Mouse (Mus musculus) adrenal gland, postnatal 25 days (tissue): Measurements from ENCODE around the gene Ggta1. TPM values are rescaled to one million over a fixed set of nuclear protein-coding genes. Genes with fewer than 3 reads are reported as not detected.
"Not testable (repeated sequence)": the region's sequence is repeated elsewhere in the genome, so short reads cannot be mapped to it uniquely, and the experiment has no call there.

Experiments
- DNase-seq: peaks from one replicate; pipeline ENCODE4 v3.0.0; 2021; ENCODE audit warnings: mixed read lengths
- total RNA-seq: library from RNA; stranded (reverse); gene quantifications from 2 replicates; pipeline ENCODE4 v1.2.3, GENCODE M21; 2021

Ggta1 gene
- total RNA-seq, 1 experiment from 2014 or later, result 13.4 TPM

GRCm38 (mm10) chr2:35460378-35460880, 2.6 kb downstream of the Ggta1 start:
- no peak for DNase-seq

GRCm38 (mm10) chr2:35459316-35459715, 3.7 kb downstream of the Ggta1 start:
- DNase-seq, result no peak

GRCm38 (mm10) chr2:35458421-35458820, 4.6 kb downstream of the Ggta1 start:
- no peak for DNase-seq

GRCm38 (mm10) chr2:35453736-35454135, 9.3 kb downstream of the Ggta1 start:
- no peak for DNase-seq

- DNase-seq, result not testable (repeated sequence)
Measured at GRCm38 (mm10) chr2:35452695-35453094, 10.3 kb downstream of the Ggta1 start.

- DNase-seq, result no peak
Measured at GRCm38 (mm10) chr2:35451484-35452050, 11.5 kb downstream of the Ggta1 start.

GRCm38 (mm10) chr2:35450856-35451255, 12.2 kb downstream of the Ggta1 start:
- no peak for DNase-seq

GRCm38 (mm10) chr2:35449687-35450622, 13.1 kb downstream of the Ggta1 start:
- DNase-seq, result no peak

GRCm38 (mm10) chr2:35448914-35449670, 13.9 kb downstream of the Ggta1 start:
- no peak for DNase-seq

- no peak for DNase-seq
Measured at GRCm38 (mm10) chr2:35448215-35448913, 14.7 kb downstream of the Ggta1 start.

GRCm38 (mm10) chr2:35447453-35447852, 15.6 kb downstream of the Ggta1 start:
- DNase-seq, result no peak

GRCm38 (mm10) chr2:35446798-35447197, 16.2 kb downstream of the Ggta1 start:
- DNase-seq, result no peak

- no peak for DNase-seq
Measured at GRCm38 (mm10) chr2:35446300-35446699, 16.7 kb downstream of the Ggta1 start.

- DNase-seq, result no peak
Measured at GRCm38 (mm10) chr2:35445610-35446009, 17.4 kb downstream of the Ggta1 start.

GRCm38 (mm10) chr2:35444764-35445262, 18.2 kb downstream of the Ggta1 start:
- no peak for DNase-seq

GRCm38 (mm10) chr2:35443981-35444763, 18.9 kb downstream of the Ggta1 start:
- DNase-seq, result no peak

GRCm38 (mm10) chr2:35443325-35443724, 19.7 kb downstream of the Ggta1 start:
- no peak for DNase-seq

GRCm38 (mm10) chr2:35442079-35442478, 21.0 kb downstream of the Ggta1 start:
- no peak for DNase-seq

- DNase-seq, result no peak
Measured at GRCm38 (mm10) chr2:35441419-35441818, 21.6 kb downstream of the Ggta1 start.

- peak; percentile 57 for DNase-seq
Measured at GRCm38 (mm10) chr2:35440480-35440879, 22.6 kb downstream of the Ggta1 start.

- DNase-seq, result peak; percentile 26
Measured at GRCm38 (mm10) chr2:35437796-35438195, 25.2 kb downstream of the Ggta1 start.
